Mouse (Mus musculus): Measurements from ENCODE around the gene Dap.

DNA sequence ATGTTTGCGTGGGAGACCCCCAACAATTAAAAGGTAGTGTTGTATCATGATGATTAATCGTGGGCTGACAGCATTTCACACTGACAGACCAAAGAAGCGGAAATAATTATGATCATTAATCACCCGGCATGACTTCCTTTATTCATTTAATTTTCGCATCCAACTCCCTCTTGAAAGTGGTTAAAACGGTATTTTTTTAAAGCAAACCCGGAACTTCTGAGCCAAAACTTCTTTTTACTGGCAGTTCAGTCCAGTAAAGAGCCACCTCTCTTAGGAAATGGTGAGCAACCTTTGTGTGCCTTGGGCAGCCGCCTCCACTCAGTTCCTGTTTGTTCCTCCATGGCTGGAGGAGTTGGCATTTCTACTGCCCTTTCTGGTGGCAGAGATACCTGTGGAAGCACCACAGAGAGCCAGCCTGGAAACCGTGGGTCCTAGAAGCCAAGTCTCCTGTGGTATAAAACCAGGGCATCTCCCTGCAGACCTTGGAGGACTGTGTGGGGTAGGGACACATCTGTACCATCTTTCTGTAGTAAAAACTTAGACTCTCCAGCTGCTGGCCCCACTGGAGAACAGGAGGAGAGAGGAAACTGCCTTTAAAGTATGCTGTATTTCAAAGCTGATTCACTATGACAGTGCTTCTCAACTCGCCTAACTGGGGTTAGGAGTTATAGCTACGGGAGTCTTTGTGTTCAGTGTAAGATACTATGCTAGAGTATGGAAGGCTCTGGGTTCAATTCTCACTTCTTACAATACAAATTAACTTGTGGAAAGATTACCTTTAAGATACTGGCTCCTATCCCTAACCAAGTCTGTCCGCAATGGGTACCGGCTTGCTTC lies 910 bp downstream of the Dap start:
- no peak for TF ChIP-seq EP300 (IDR thresholded peaks at IDR 0.05)
- no peak for TF ChIP-seq CTCF (IDR thresholded peaks at IDR 0.05)

Measured in lung, postnatal 0 days (tissue).